Mouse (Mus musculus) heart, postnatal 0 days (tissue): Measurements from ENCODE around the gene Dab1. TPM values are rescaled to one million over a fixed set of nuclear protein-coding genes. Genes with fewer than 3 reads are reported as not detected.
A peak's percentile ranks its signal among the peaks of the same experiment; 100 is the strongest.

Source experiments
- ATAC-seq: fragments of 200-750 bp; cut with Nextera tagmentation; 2 replicates; pipeline ENCODE4 v1.8.0; 2017; ENCODE audit warnings: low read depth, moderate number of reproducible peaks, moderate library complexity; ENCODE audit not compliant: insufficient read depth
- DNase-seq: peaks from one replicate; pipeline ENCODE4 v3.0.0-alpha.2; 2016; ENCODE audit warnings: low spot score
- H3K27ac ChIP-seq: fragments of 300-500 bp; sonication (generic); 2 replicates; pipeline ENCODE4 v1.5.1; 2014; ENCODE audit warnings: low read depth, mild to moderate bottlenecking
- H3K27me3 ChIP-seq: fragments of 300-500 bp; sonication (generic); 2 replicates; pipeline ENCODE4 v1.6.1; 2014; ENCODE audit warnings: low read length, mixed read lengths; ENCODE audit not compliant: control insufficient read depth, insufficient read depth
- H3K36me3 ChIP-seq: fragments of 300-500 bp; sonication (generic); replicated peaks from 2 replicates; pipeline ENCODE4 v1.6.1; 2014; ENCODE audit warnings: low read length, mixed read lengths; ENCODE audit not compliant: control insufficient read depth, insufficient read depth
- H3K4me1 ChIP-seq: fragments of 300-500 bp; sonication (generic); 2 replicates; pipeline ENCODE4 v1.6.1; 2014; ENCODE audit warnings: antibody characterized with exemption; ENCODE audit not compliant: control insufficient read depth, insufficient read depth
- H3K4me2 ChIP-seq: fragments of 300-500 bp; sonication (generic); 2 replicates; pipeline ENCODE4 v1.6.1; 2014; ENCODE audit warnings: low read depth, mild to moderate bottlenecking, low read length, moderate library complexity
- H3K4me3 ChIP-seq: fragments of 300-500 bp; sonication (generic); 2 replicates; pipeline ENCODE4 v1.5.1; 2014; ENCODE audit warnings: low read depth, low read length
- H3K9ac ChIP-seq: fragments of 300-500 bp; sonication (generic); replicated peaks from 2 replicates; pipeline ENCODE4 v1.6.1; 2014; ENCODE audit warnings: low read depth, low read length, mixed read lengths
- H3K9me3 ChIP-seq: fragments of 300-500 bp; sonication (generic); replicated peaks from 2 replicates; pipeline ENCODE4 v1.6.1; 2016; ENCODE audit warnings: low read length; ENCODE audit not compliant: control insufficient read depth
- CTCF ChIP-seq: IDR thresholded peaks from 2 replicates; pipeline ENCODE4 v1.5.1; 2016; ENCODE audit warnings: antibody characterized with exemption, control low read depth, low read depth
- EP300 ChIP-seq: IDR thresholded peaks from 2 replicates; pipeline ENCODE4 v1.6.1; 2016; ENCODE audit warnings: antibody characterized with exemption, low read depth
- WGBS: fragments of 180-500 bp; shearing (Covaris S2); extraction: QIAGEN DNeasy Blood & Tissue Kit; methylation state at CpG from one replicate; pipeline ENCODE4 v1.1.7; 2014; 5-methylcytosine and 5-hydroxymethylcytosine counted together
- polyA plus RNA-seq: library from polyadenylated mRNA; unstranded; fragments of >200 nt; fragmentation: Nextera tagmentation; extraction: Ambion mirVana; gene quantifications from 2 replicates; pipeline ENCODE4 v1.2.1, GENCODE M21; 2015
- total RNA-seq: library from RNA; depleted of rRNA; stranded (reverse); fragments of >200 nt; gene quantifications from 2 replicates; pipeline ENCODE4 v1.2.3, GENCODE M21; 2014; ENCODE audit warnings: low replicate concordance

Gene Dab1
- total and polyA plus RNA-seq, 2 experiments from 2014 or later, result 0.27 TPM; not detected in 1

DNA sequence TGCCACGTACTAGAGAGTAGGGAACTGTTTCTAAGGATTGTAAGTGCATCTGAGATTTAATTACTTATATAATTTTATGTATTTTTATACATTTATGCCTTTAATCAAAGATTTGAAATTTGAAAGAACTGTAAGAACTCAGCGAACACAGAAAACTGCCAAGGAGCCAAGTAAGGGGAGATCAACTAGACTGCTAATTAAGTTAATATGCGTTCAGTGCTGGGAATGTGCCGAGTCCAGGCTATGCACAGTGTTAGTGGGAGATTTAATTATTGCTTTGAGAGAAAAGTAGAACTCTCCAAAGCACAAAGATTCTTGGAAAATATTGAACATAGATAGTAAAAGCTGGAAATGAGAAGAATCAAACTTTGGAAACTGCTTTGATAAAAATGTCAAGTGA, 567.2 kb downstream of the Dab1 start:
- Histone ChIP-seq H3K27me3 (no peaks in the 10 kb centered on the region), H3K4me2 (no peak overlapping the region), H3K36me3 (no peaks in the 10 kb centered on the region), H3K9me3 (no peaks in the 10 kb centered on the region), H3K4me1 (no peaks in the 10 kb centered on the region), H3K4me3 (no peak overlapping the region), H3K27ac (no peak overlapping the region), H3K9ac (no peak overlapping the region)
- ATAC-seq (no peak), DNase-seq (no peak)
- TF ChIP-seq EP300 (no peak), CTCF (no peak)
- WGBS, result 82% methylated on average over 4 of the region's 4 CpGs

- 75% methylated on average over 8 of the region's 8 CpGs for WGBS
- Histone ChIP-seq H3K27me3 (no peaks in the 10 kb centered on the region), H3K9ac (no peak overlapping the region), H3K4me2 (no peak overlapping the region), H3K36me3 (no peaks in the 10 kb centered on the region), H3K27ac (no peak overlapping the region), H3K4me3 (no peak overlapping the region), H3K4me1 (no peaks in the 10 kb centered on the region), H3K9me3 (no peaks in the 10 kb centered on the region)
- DNase-seq (no peak), ATAC-seq (no peak)
- TF ChIP-seq EP300 (no peak), CTCF (no peak)
Measured at GRCm38 (mm10) chr4:104198635-104199034, 579.5 kb downstream of the Dab1 start.

GRCm38 (mm10) chr4:104201686-104202085, 582.5 kb downstream of the Dab1 start:
- DNase-seq (no peak), ATAC-seq (no peak)
- Histone ChIP-seq H3K4me1 (no peaks in the 10 kb centered on the region), H3K4me2 (no peak overlapping the region), H3K9ac (no peak overlapping the region), H3K4me3 (no peak overlapping the region), H3K27ac (no peak overlapping the region), H3K9me3 (no peaks in the 10 kb centered on the region), H3K27me3 (no peaks in the 10 kb centered on the region), H3K36me3 (no peaks in the 10 kb centered on the region)
- WGBS, result 62% methylated on average over 5 of the region's 5 CpGs
- TF ChIP-seq CTCF (no peak), EP300 (no peak)

GRCm38 (mm10) chr4:104204047-104204446, 584.9 kb downstream of the Dab1 start:
- WGBS, result 46% methylated on average over 6 of the region's 6 CpGs
- no peak overlapping the region for H3K4me2 ChIP-seq
- ATAC-seq, result no peak
- no peak overlapping the region for H3K9ac ChIP-seq
- no peak overlapping the region for H3K27ac ChIP-seq
- H3K9me3 ChIP-seq, result no peaks in the 10 kb centered on the region
- no peaks in the 10 kb centered on the region for H3K27me3 ChIP-seq
- no peak overlapping the region for H3K4me3 ChIP-seq
- no peaks in the 10 kb centered on the region for H3K36me3 ChIP-seq
- H3K4me1 ChIP-seq, result no peaks in the 10 kb centered on the region
- TF ChIP-seq CTCF, result no peak
- no peak for TF ChIP-seq EP300
- DNase-seq, result no peak

GRCm38 (mm10) chr4:104206639-104207038, 587.5 kb downstream of the Dab1 start:
- no peaks in the 10 kb centered on the region for H3K9me3 ChIP-seq
- no peak overlapping the region for H3K4me3 ChIP-seq
- no peaks in the 10 kb centered on the region for H3K4me1 ChIP-seq
- no peak overlapping the region for H3K4me2 ChIP-seq
- no peaks in the 10 kb centered on the region for H3K36me3 ChIP-seq
- no peak overlapping the region for H3K27ac ChIP-seq
- H3K27me3 ChIP-seq, result no peaks in the 10 kb centered on the region
- DNase-seq, result no peak
- no peak for TF ChIP-seq CTCF
- no peak for TF ChIP-seq EP300
- no peak overlapping the region for H3K9ac ChIP-seq
- ATAC-seq, result no peak
- 73% methylated on average over 5 of the region's 5 CpGs for WGBS

GRCm38 (mm10) chr4:104209081-104209480, 589.9 kb downstream of the Dab1 start:
- WGBS, result 19% methylated on average over 2 of the region's 2 CpGs
- no peak overlapping the region for H3K27ac ChIP-seq
- DNase-seq (no peak), ATAC-seq (no peak)
- H3K9ac ChIP-seq, result no peak overlapping the region
- TF ChIP-seq CTCF (peak; percentile 36), EP300 (no peak)
- H3K36me3 ChIP-seq, result no peaks in the 10 kb centered on the region
- H3K4me3 ChIP-seq, result no peak overlapping the region
- no peak overlapping the region for H3K4me2 ChIP-seq
- H3K27me3 ChIP-seq, result no peaks in the 10 kb centered on the region
- H3K9me3 ChIP-seq, result no peaks in the 10 kb centered on the region
- H3K4me1 ChIP-seq, result no peaks in the 10 kb centered on the region
